Mouse (Mus musculus): ENCODE measurements around the gene Cyp4f18. TPM values are rescaled to one million over a fixed set of nuclear protein-coding genes. Genes with fewer than 3 reads are reported as not detected.
"Not testable (repeated sequence)": the region's sequence is repeated elsewhere in the genome, so short reads cannot be mapped to it uniquely, and the experiment has no call there.

Gene Cyp4f18
- total and polyA plus RNA-seq, 2 experiments: 0.74 to 1.2 TPM

DNA sequence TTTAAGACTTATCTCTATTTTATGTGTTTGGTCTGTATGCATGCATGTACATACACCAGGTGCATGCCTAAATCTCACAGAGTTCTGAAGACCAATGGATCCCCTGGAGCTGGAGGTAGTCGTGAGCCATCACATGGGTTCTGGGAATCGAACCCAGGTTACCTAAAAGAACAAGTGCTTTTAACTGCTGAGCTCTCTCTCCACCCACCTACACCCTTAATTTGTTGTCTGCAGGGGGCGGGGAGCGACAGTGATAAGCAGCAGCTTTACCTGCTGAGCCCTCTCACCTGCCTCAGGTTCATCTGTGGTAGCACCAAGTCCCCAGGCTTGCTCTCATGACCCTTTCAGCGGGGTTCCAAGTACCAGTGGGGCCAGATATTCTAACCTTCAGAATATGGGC lies 47.6 kb downstream of the Cyp4f18 start:
- H3K79me2 ChIP-seq (ENCODE audit: control insufficient read depth, insufficient read depth, low read length): peaks cover 18% of the 10 kb centered on the region; the same call in 1 of the 2 replicates
- no peak for TF ChIP-seq CTCF (IDR thresholded peaks at IDR 0.05; ENCODE audit: low read depth, low read length)
- no peak for TF ChIP-seq POLR2A (IDR thresholded peaks at IDR 0.05; ENCODE audit: extremely low read depth, insufficient read depth, low read length)
- H3K4me3 ChIP-seq (ENCODE audit: insufficient read depth, low read depth, low read length): no peak overlapping the region
- H3K27me3 ChIP-seq (ENCODE audit: control insufficient read depth, insufficient read depth, low read length): no peaks in the 10 kb centered on the region
- WGBS: 93% methylated on average over 5 of the region's 5 CpGs
- peaks cover 12% of the 10 kb centered on the region for H3K36me3 ChIP-seq (ENCODE audit: control insufficient read depth, insufficient read depth, low read length)
- no peak overlapping the region for H3K27ac ChIP-seq (replicated peaks; ENCODE audit: insufficient read depth, low read depth, low read length)
- H3K9ac ChIP-seq (ENCODE audit: low read depth, low read length): no peak overlapping the region
- peaks cover 7% of the 10 kb centered on the region for H3K4me1 ChIP-seq (ENCODE audit: control insufficient read depth, insufficient read depth, low read length)
- no peak for DNase-seq (ENCODE audit: extremely low read depth, low read depth, low spot score)

GRCm38 (mm10) chr8:71960483-71960882 lies 48.9 kb downstream of the Cyp4f18 start:
- DNase-seq (ENCODE audit: extremely low read depth, low read depth, low spot score): peak; percentile 59
- Histone ChIP-seq H3K4me3 (ENCODE audit: insufficient read depth, low read depth, low read length) (no peak overlapping the region), H3K27ac (replicated peaks; ENCODE audit: insufficient read depth, low read depth, low read length) (no peak overlapping the region), H3K79me2 (ENCODE audit: control insufficient read depth, insufficient read depth, low read length) (peaks cover 18% of the 10 kb centered on the region; the same call in 1 of the 2 replicates), H3K9ac (ENCODE audit: low read depth, low read length) (no peak overlapping the region), H3K4me1 (ENCODE audit: control insufficient read depth, insufficient read depth, low read length) (peaks cover 7% of the 10 kb centered on the region), H3K36me3 (ENCODE audit: control insufficient read depth, insufficient read depth, low read length) (peaks cover 2% of the 10 kb centered on the region), H3K27me3 (ENCODE audit: control insufficient read depth, insufficient read depth, low read length) (no peaks in the 10 kb centered on the region)
- TF ChIP-seq POLR2A (IDR thresholded peaks at IDR 0.05; ENCODE audit: extremely low read depth, insufficient read depth, low read length) (no peak), CTCF (IDR thresholded peaks at IDR 0.05; ENCODE audit: low read depth, low read length) (no peak)

DNA sequence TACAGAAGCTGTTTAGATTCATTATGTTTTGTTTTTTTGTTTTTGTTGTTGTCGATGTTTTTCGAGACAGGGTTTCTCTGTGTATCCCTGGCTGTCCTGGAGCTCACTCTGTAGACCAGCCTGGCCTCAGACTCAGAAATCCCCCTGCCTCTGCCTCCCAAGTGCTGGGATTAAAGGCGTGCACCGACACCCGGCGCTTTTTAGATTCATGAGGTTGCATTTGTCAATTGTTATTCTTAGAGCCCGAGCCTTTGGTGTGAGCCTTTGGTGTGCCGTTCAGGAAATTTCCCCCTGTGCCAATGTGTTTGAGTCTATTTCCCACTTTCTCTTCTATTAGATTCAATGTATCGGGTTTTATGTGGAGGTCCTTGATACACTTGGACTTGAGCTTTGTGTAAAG lies 54.8 kb downstream of the Cyp4f18 start:
- Histone ChIP-seq H3K9ac (ENCODE audit: low read depth, low read length) (no peak overlapping the region), H3K4me1 (ENCODE audit: control insufficient read depth, insufficient read depth, low read length) (peaks cover 5% of the 10 kb centered on the region; the same call in 1 of the 2 replicates), H3K36me3 (ENCODE audit: control insufficient read depth, insufficient read depth, low read length) (no peaks in the 10 kb centered on the region; the same call in 1 of the 2 replicates), H3K4me3 (ENCODE audit: insufficient read depth, low read depth, low read length) (no peak overlapping the region), H3K27ac (replicated peaks; ENCODE audit: insufficient read depth, low read depth, low read length) (no peak overlapping the region), H3K79me2 (ENCODE audit: control insufficient read depth, insufficient read depth, low read length) (peaks cover 7% of the 10 kb centered on the region; the same call in 1 of the 2 replicates), H3K27me3 (ENCODE audit: control insufficient read depth, insufficient read depth, low read length) (no peaks in the 10 kb centered on the region)
- no peak for TF ChIP-seq POLR2A (IDR thresholded peaks at IDR 0.05; ENCODE audit: extremely low read depth, insufficient read depth, low read length)
- no peak for TF ChIP-seq CTCF (IDR thresholded peaks at IDR 0.05; ENCODE audit: low read depth, low read length)
- no peak for DNase-seq (ENCODE audit: extremely low read depth, low read depth, low spot score)
- 99% methylated on average over 9 of the region's 9 CpGs for WGBS

DNA sequence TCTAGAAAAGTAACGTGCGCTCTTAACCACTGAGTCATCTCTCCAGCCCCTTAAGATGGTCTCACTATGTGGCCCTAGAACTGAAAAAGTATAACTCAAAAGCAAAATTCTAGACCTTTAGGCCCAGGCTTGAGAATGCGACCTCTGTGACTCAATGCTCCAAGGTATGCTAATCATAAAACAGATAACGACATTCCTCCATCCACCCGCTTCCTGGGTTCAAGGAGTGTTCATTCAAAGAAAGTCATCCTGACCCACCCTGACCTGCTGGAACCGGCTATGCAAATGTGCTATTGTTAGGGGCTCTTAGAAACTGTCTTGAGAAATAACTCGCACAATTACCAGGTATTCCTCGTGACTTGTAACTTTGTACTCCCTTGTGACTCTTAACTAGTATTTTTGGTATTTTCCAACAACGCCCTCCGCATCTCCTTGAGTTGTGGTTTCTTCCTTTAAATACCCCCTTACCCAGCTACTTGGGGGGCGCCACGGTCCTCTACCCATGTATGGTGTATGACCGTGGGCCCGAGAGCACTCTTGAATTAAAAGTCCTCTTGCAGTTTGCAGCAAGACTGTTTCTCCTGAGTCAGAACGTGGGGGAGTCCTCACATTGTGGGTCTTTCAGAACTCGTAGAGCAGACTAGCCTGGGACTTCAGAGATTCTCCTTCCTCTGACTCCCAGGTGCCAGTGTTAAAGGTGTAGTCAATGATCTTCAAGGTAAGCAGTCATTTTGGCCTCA lies 56.3 kb downstream of the Cyp4f18 start:
- not testable (repeated sequence) for H3K27ac ChIP-seq (replicated peaks; ENCODE audit: insufficient read depth, low read depth, low read length); H3K4me1 ChIP-seq (ENCODE audit: control insufficient read depth, insufficient read depth, low read length); DNase-seq (ENCODE audit: extremely low read depth, low read depth, low spot score); H3K27me3 ChIP-seq (ENCODE audit: control insufficient read depth, insufficient read depth, low read length); H3K9ac ChIP-seq (ENCODE audit: low read depth, low read length); H3K79me2 ChIP-seq (ENCODE audit: control insufficient read depth, insufficient read depth, low read length); H3K4me3 ChIP-seq (ENCODE audit: insufficient read depth, low read depth, low read length); H3K36me3 ChIP-seq (ENCODE audit: control insufficient read depth, insufficient read depth, low read length)
- WGBS: 97% methylated on average over 16 of the region's 16 CpGs

DNA sequence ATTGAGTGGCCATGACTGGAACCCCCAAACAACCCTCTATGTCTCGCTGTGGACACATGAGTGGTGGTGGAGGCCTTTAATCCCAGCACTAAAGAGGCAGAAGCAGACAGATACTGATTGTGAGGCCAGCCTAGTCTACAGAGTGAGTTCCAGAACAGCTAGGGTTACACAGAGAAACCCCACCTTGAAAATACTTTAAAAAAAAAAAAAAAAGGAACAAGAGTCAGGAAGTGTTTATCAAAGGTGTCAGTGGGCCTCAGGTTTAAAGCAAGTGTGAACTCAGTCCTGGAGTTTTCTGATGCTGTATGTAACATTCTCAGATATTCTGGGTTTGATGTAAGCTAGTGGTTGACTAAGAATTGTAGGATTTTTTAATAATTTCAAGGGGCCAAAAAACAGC lies 56.9 kb downstream of the Cyp4f18 start:
- WGBS: 94% methylated on average over 1 of the region's 1 CpGs
- no peak overlapping the region for H3K4me3 ChIP-seq (ENCODE audit: insufficient read depth, low read depth, low read length)
- peaks cover 5% of the 10 kb centered on the region; the same call in 1 of the 2 replicates for H3K4me1 ChIP-seq (ENCODE audit: control insufficient read depth, insufficient read depth, low read length)
- no peaks in the 10 kb centered on the region for H3K27me3 ChIP-seq (ENCODE audit: control insufficient read depth, insufficient read depth, low read length)
- DNase-seq (ENCODE audit: extremely low read depth, low read depth, low spot score): no peak
- H3K36me3 ChIP-seq (ENCODE audit: control insufficient read depth, insufficient read depth, low read length): no peaks in the 10 kb centered on the region; the same call in 1 of the 2 replicates
- no peak overlapping the region for H3K9ac ChIP-seq (ENCODE audit: low read depth, low read length)
- peaks cover 5% of the 10 kb centered on the region; the same call in 1 of the 2 replicates for H3K79me2 ChIP-seq (ENCODE audit: control insufficient read depth, insufficient read depth, low read length)
- no peak overlapping the region for H3K27ac ChIP-seq (replicated peaks; ENCODE audit: insufficient read depth, low read depth, low read length)
- TF ChIP-seq POLR2A (IDR thresholded peaks at IDR 0.05; ENCODE audit: extremely low read depth, insufficient read depth, low read length) (no peak), CTCF (IDR thresholded peaks at IDR 0.05; ENCODE audit: low read depth, low read length) (no peak)

Measured in liver, adult 2 months (tissue).